Mouse (Mus musculus) neural tube, embryonic 10.5 days (tissue): Measurements from ENCODE around the gene Slfn14.
"Not testable (repeated sequence)": the region's sequence is repeated elsewhere in the genome, so short reads cannot be mapped to it uniquely, and the experiment has no call there.

Experiments
- DNase-seq: peaks from one replicate; pipeline ENCODE4 v3.0.0-alpha.2; 2017; ENCODE audit warnings: low spot score; ENCODE audit errors: extremely low spot score

The Slfn14 gene

DNA sequence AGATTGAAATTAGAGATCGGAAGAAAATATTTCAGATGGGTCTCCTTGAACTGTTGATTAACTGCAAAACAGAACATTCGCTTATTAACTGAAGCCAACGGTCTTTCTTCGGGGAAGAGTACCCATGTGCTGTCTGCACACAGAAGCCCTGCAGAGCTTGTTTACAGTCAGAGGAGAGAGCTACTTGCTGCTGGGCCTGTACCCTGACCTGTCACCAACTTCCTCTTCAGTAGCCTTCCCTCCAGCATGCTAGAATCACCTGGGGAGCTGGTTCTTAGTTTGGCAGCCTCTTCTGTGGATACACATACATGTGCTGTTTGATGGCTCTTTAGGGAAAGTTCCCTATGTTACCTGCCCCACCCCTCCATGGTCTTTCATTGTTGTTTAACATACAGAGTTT lies 899 bp downstream of the Slfn14 start:
- no peak for DNase-seq

DNA sequence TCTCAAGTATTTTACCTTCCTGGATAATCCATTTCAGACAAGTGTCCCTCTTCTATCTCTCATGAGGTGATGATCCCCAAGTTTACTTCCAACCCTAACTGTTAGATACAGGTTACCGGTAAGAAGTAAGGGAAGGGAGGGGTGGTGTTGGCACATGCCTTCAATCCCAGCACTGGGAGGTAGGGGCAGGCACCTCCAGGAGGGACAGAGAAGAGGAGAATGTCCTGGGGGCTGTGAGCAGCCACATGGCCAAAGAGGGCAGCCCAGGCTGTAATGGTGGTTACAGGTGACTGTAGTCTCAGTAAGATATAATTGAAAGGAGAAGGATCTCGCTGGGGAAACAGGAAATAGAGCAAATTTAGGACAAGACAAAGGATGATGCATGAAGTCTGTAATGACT lies 4.4 kb downstream of the Slfn14 start:
- no peak for DNase-seq

DNA sequence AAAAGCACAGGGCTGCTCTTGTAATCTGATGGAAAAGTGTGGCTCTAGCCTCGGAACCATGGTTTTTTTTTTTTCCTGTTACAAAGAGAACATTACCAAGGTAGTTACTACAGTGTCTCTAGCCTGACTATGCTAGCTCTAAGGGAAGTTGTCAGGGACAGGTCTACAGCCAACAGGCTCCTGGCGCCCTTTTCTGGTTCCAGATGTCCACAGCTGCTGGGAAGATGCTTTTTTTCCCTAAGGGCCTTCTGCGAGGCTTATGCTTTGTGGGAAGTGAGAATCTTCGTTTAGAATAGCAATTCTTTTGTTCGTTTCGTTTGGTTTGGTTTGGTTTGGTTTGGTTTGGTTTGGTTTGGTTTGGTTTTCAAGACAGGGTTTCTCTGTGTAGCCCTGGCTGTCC lies 6.8 kb downstream of the Slfn14 start:
- no peak for DNase-seq

DNA sequence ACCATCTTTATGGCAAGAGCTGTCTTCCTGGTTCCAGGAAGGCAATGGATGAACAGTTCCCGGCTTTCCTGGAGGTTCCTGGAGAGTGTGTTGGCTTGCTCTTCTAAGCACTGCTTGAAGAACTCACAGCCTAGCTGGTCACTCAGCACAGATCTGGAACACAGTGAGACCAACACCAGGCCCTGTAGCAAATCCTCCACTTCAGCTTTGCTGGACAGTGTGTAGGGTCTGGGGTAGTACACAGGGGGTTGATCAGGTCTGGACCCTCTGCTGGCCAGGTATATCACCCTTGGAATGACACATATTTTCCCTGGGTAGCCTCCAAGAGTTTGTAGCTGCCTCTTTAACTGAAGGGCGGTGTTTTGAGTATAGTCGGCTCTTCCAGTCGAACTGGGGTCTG lies 7.5 kb downstream of the Slfn14 start:
- no peak for DNase-seq

DNA sequence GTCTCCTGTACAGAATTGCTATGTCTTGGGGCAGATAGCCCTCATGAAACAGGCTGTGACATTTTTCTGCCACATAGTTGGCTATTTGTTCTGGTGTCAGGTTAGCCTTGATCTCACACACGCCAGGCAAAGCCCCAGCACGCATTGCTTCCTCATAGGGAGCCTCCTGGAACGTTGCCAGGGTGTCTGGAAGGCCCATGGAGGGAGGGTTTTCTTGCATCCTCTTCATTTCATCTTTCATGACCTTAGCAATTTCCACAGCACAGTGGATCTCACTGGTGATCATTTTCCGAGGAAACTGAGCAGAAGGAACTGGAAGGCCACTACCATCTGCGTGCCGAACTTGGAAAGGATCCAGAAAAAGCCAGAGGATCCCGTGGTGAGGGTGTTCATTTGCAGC lies 10.3 kb downstream of the Slfn14 start:
- DNase-seq = no peak

DNA sequence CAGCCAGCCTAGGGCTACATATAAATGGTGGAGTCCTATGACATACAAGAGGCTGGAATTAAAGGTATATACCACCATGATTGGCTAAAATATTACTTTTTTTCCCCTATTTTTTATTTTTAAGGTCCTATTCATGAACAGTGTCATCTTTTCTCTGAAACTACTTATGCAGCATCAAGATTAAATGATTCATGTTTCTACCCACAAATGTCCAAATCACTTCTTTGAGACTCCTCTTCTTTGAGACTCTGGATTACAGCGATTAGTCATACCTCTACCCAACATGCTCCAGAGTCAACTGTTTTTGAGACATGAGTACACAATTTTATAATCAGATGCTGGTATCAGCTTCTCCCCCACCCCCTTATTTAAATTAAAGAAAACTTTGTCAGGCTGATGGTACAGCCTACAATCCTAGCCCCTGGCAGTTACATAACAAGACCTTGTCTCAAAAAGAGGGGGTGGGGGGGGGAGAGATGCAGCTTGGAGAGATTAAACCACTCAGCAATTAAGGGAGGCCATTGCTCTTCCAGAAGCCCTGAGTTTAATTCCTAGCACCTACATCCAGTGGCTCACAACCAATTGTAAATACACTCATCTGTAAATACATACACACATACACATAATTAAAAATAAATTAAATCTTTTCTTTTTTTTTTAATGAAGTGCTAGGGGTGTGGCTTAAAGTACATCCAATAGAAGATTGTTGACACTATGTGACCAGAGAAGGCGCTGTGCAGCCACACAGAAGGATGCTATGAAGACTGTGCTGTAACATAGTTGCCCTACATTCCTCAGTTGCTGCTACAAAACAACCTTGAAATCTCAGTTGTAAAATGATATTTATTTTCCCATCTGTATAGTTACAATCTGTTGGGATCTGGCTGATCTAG lies 14.3 kb downstream of the Slfn14 start:
- no peak for DNase-seq

DNA sequence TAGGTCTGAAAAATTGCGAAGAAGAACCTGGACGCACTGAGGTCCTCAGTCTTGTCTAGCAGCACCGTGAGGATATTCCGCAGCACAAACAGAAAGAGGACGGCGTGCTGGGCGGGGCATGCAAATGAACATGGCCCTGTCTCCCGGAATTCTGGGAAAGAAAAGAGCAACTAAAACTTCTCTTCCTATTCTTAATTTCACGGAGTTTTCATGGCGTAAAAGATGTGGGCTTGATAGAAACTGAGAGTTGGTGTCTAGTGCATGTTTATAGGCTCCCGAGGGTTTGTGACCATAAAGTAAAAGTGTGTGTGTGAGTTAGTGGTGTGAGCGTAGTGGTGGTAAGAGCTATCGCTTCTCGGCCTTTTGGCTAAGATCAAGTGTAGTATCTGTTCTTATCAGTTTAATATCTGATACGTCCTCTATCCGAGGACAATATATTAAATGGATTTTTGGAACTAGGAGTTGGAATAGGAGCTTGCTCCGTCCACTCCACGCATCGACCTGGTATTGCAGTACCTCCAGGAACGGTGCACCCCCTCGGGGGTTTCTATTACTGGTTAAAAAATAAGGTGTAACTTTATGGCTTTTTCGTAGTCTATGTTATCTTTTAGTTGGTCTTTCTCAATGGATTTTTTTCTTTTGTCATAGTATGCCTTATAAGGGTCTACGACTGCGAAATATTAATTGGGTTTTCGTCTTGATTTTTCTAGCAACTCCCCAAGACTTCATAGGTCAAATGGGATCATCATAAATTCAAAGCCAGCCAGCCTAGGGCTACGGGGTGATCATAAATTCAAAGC lies 15.2 kb downstream of the Slfn14 start:
- peak; percentile 54 for DNase-seq

DNA sequence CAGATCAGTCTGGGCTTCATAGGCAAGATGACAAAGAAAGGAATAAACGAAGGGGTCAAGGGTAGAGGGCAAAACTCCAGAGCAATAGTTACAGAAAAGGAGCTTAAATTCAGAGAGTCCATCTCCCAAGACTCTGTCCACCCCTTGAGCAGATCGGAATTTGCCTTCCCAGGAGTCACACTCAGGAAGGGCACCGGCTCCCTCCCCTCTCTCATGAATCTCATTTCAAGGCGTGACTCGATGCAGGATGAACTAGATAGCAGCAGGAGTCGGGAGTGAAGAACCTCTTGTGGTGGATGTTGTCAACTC lies 15.7 kb downstream of the Slfn14 start:
- DNase-seq = peak; percentile 81

DNA sequence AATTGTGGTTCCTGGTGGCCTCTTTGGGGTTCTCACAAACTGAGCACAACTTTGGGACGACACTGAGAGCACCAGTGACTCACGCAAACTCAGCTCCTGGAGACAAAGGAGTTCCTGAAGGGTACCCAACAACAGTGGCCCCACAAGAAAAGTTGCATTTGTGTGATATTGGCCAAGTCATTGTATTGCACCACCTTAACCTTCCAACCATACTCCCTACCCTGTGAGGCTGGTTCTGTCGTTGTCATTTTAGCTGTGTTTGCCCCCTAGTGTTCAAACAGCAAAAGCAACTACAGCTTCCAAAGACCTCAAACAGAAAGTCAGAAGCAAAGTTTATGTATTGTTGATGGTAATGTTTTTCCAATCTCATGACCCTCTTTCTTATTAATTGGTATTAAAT lies 23.4 kb downstream of the Slfn14 start:
- DNase-seq = no peak

DNA sequence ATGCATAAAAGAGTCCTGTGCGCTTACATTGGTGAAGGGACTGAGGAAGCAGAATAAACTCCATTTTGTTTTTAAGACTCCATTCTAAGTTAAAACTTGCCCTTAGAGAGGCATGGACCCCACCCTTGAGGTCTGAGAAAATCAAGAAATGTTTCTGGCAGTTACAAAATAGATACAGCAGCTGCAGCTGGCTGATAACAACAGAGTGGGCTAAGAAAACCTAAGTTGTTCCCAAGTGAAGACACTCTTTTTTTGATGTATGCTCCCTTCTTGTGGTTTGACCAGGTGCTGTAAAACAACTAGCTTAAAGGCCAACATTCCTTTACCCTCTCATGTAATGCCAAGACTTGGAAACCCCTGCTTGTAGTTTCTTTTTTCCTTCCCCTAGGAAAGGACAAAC lies 23.9 kb downstream of the Slfn14 start:
- DNase-seq = no peak

DNA sequence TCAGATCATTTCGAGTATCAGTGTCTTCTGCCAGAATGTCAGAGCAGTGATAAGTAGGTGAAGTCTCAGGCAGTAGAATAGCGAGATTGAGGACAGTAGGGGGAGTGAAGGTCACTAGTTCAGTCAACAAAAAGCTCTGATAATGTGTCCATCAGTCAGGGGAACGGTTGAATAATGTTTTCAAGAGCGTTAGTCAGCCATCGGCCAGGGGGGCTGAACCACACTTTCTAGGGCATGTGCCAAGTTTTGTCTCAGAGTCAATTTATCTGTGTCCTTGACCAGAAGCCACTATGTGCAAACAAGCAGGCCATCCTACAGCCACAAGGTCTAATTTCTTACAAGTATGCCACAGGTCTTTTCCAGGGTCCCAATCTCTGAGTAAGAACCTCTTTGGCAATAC lies 29.3 kb downstream of the Slfn14 start:
- not testable (repeated sequence) for DNase-seq

DNA sequence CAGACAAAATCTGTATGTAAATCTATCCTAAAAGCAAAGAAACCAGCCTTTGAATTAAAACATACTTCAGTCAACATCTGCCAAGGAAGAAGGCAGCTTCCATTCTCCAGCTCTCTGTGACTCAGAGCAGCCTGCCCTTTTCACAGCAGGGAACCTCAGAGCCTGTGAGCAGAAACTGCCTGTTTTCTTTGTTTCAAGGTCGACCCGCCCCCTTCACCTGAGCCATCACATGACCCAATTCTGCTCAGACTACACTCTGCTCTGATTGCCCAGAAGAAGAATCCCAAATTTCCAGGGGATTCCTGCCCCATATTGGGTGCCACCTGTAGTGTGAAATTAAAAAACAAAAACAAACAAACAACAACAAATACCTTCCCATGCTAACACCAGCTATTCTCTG lies 46.7 kb downstream of the Slfn14 start:
- no peak for DNase-seq

DNA sequence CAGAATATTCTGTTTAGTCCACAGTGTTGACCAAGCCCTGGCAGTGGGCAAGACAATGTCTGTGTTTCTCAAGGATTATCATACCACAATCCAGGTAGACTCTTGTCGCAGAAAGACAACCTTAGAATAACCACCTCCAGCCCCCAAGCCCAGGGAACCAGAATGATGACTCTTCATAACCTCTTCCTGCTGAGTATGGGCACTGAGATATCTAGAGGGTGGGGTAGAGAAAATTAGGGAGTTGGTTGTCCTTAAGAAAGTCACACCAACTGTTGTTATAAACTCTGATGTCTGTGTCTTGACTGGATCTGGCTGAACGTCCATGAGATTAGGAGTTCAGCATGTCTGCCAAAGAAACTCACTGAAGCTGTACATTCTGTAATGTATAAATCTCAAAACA lies 48.1 kb downstream of the Slfn14 start:
- DNase-seq = no peak

DNA sequence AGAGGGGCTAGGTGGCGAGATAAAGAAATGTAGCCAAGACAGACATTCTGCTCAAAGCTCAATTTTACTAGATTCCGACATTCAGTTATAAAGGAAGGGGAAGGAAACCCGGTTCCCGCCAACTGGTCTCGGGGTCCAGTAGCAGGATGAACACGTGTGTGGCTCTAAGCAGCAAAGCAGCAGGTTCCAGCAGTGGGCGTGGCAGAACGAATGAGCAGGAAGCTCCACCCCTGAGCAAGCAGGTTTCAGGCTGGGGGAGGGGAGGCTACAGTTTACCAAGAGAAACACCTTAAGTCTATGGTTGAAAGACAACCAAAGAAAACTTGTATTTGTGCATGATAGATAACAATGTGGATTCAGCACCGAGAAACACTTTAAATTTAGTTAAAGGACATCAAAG lies 49.1 kb downstream of the Slfn14 start:
- not testable (repeated sequence) for DNase-seq

DNA sequence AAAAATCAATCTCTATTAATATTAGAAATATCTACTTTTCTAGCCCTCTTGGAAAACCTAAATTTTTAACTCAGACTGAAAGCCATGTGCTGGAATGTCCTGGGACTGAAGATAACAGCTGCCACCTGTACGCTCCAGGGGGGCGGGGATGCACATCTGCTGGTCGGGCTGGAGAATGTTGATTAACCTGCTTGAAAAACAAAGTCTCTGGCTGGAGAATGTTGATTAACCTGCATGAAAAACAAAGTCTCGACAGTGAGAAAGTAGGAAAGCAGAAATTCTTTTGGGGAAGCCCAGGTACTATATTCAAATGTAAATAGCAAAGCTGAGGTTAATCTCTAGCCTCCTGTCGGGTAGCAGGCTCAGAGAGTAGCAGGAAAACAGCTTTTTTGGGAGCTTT lies 52.9 kb downstream of the Slfn14 start:
- not testable (repeated sequence) for DNase-seq

DNA sequence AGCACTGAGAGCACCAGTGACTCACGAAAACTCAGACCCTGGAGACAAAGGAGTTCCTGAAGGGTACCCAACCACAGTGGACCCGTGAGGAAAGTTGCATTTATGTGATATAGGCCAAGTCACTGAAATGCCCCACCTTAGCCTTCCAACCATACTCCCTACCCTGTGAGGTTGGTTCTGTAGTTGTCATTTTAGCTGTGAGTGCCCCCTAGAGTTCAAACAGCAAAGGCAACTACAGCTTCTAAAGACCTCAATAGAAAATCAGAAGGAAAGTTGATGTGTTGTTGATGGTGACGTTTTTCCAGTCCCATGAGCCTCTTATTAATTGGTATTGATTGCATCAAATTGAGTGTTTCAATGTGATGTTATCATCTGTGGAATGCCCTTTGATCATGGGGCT lies 55.6 kb downstream of the Slfn14 start:
- no peak for DNase-seq

DNA sequence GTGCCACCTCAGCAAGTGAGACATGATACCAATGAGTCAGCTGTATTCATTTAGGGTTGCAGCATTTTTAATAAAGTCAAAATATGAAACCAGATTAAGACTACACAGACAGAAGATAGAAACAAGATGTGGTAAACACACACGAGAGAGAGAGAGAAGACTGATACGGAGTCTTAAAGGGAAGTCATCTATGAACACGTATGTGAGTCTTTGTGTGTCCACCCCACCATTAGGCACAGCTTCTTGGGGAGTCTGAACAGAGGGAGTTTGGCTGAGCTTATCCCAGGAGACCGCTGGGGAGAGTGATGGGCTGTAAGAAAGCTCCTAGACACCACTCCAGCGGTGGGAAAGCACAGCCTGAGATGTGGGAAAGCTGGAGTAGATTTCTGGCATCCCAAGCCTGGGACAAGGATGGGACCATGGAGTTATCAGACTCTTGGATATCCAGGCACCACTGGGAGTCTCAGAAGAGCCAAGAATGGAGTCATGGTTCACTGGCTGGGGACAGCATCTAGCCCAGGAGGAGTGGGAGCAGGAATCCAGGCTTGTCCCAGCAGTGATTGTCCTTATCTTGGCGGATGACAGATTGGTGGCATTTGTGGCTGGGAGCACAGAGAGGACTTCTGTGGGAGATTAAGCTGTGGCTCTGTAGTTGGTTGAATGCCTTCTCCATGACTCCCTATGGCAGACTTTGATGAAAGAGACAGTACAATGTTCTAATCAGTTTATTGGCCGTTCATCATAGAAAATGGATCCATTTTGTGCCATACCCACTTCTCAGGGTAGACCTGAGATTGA lies 58.4 kb downstream of the Slfn14 start:
- DNase-seq = no peak

DNA sequence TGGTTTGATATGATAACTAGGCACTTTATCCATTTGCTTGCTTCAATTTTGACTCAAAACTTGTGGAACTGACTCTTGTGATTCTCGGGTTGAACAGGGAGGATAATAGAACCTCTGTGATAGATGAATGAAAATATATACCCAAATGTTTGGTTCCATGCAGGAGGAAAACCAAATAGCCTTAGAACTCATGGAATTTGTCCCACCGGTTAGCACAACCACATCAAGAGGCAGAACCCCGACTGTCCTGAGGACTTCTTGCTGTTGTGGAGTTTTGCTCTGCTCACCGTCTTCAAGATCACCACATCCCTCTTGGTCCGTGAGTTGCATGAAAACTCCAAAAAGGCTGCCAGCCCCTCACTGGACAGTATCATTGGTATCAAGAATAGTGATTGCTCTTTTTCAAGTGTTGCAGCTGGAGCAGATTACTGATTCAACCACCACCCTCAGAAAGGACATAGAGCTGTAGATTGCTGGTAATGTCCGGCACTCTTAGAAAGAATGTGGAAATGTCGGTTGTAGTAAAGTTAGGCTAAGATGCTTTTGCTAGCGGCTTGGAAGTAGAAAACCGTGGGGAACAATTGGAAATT lies 61.1 kb downstream of the Slfn14 start:
- DNase-seq = no peak
